14 mouse cellular contexts compared by ENCODE assay signal in the genomic region with DNA sequence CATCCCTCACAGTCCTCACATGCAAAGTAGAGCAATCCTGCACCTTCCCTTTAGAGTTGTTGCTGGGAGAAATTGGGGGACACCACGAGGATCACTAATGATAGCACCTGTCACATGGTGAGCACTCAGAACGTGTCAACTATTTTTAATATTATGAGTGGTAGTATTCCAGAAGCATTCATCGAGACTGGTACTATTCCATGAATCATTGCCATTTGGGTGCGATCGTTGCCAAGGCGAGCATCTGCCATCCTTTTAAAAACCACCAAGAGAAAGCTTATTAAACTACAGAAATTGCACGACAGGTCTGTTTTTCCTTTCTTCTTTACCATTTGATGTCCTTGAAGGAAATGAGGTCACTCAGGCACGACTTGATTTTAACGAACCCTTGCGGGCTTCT.
A peak's percentile ranks its signal among the peaks of the same experiment; 100 is the strongest.
DNase-seq lines count a peak whose midpoint lies in the region; ATAC-seq lines count a peak whose summit lies in the region.
"Had no signal": no experiment of that assay in that cellular context is flagged by ENCODE, and none has a peak within 500 bp of the region (broad histone marks: within the 10 kb centered on the region; RNA-seq: fewer than 3 reads in every experiment).

No protein-coding gene starts in this region.

- DNase-seq in forebrain, embryonic 10.5 days (ENCODE audit: extremely low spot score, low spot score): no peak
- DNase-seq in cerebellum, postnatal 36 days: peak; percentile 57 to 64
- DNase-seq in layer of hippocampus, postnatal 10 days (ENCODE audit: low spot score in 2 of 2): peak; percentile 70 to 83
- peak; percentile 45 to 57 for DNase-seq in right cerebral cortex, postnatal 36 days (ENCODE audit: low spot score in 2 of 2)
- no peak for DNase-seq in adrenal gland, adult 18-20 months (ENCODE audit: low spot score in 2 of 2)
- DNase-seq in gastrocnemius, postnatal 25 days: no peak
- DNase-seq: kidney, postnatal 4 days had no signal

- H3K27ac ChIP-seq in forebrain, embryonic 13.5 days: peak overlapping the region; percentile 31; the same call in 1 of the 2 replicates
- no peak overlapping the region for H3K27ac ChIP-seq in forebrain, embryonic 10.5 days
- H3K27ac ChIP-seq: embryonic facial prominence, embryonic 12.5 days; heart, embryonic 15.5 days; intestine, embryonic 15.5 days; liver, embryonic 14.5 days; macrophage had no signal

- no peak overlapping the region for H3K9ac ChIP-seq in forebrain, embryonic 13.5 days
- H3K9ac ChIP-seq: embryonic facial prominence, embryonic 12.5 days; heart, embryonic 15.5 days; intestine, embryonic 15.5 days; liver, embryonic 14.5 days had no signal

- no peaks in the 10 kb centered on the region for H3K36me3 ChIP-seq in forebrain, embryonic 13.5 days (ENCODE audit: poor library complexity, severe bottlenecking)
- no peaks in the 10 kb centered on the region for H3K36me3 ChIP-seq in forebrain, embryonic 10.5 days (replicated peaks)
- H3K36me3 ChIP-seq: embryonic facial prominence, embryonic 12.5 days; heart, embryonic 15.5 days; intestine, embryonic 15.5 days had no signal

- 0 out of 2 replicates have a peak, but pooled peaks cover 1% of the 10 kb centered on the region for H3K9me3 ChIP-seq in forebrain, embryonic 13.5 days (replicated peaks)
- H3K9me3 ChIP-seq in forebrain, embryonic 10.5 days: no peaks in the 10 kb centered on the region
- H3K9me3 ChIP-seq: embryonic facial prominence, embryonic 12.5 days; heart, embryonic 15.5 days; intestine, embryonic 15.5 days had no signal

- H3K4me2 ChIP-seq in forebrain, embryonic 13.5 days: no peak overlapping the region
- H3K4me2 ChIP-seq: embryonic facial prominence, embryonic 12.5 days; heart, embryonic 15.5 days; intestine, embryonic 15.5 days had no signal

- 57% methylated on average over 10 of the region's 10 CpGs for WGBS in forebrain, embryonic 13.5 days
- WGBS in forebrain, embryonic 10.5 days: 82% methylated on average over 10 of the region's 10 CpGs

- H3K4me1 ChIP-seq in forebrain, embryonic 13.5 days: 0 out of 2 replicates have a peak, but pooled peaks cover 5% of the 10 kb centered on the region
- no peaks in the 10 kb centered on the region for H3K4me1 ChIP-seq in forebrain, embryonic 10.5 days
- H3K4me1 ChIP-seq: embryonic facial prominence, embryonic 12.5 days; heart, embryonic 15.5 days; intestine, embryonic 15.5 days had no signal

- no peaks in the 10 kb centered on the region for H3K27me3 ChIP-seq in forebrain, embryonic 13.5 days
- H3K27me3 ChIP-seq in forebrain, embryonic 10.5 days (ENCODE audit: poor library complexity, severe bottlenecking): no peaks in the 10 kb centered on the region
- H3K27me3 ChIP-seq: embryonic facial prominence, embryonic 12.5 days; heart, embryonic 15.5 days; intestine, embryonic 15.5 days had no signal

- no peak for ATAC-seq in forebrain, embryonic 13.5 days
- ATAC-seq in CD4-positive, CD25-positive, alpha-beta regulatory T cell, adult 4 months: no peak
- ATAC-seq: intestine, embryonic 15.5 days had no signal

- no peak overlapping the region for H3K4me3 ChIP-seq in forebrain, embryonic 13.5 days
- no peak overlapping the region for H3K4me3 ChIP-seq in forebrain, embryonic 10.5 days
- H3K4me3 ChIP-seq: embryonic facial prominence, embryonic 12.5 days; heart, embryonic 15.5 days; intestine, embryonic 15.5 days had no signal

Comparison
In these comparisons a context has a peak if more than half of its experiments do, and no peak if none do; other contexts are left out.
1. DNase-seq: peak in cerebellum, postnatal 36 days (2 of 2), layer of hippocampus, postnatal 10 days (2 of 2) and right cerebral cortex, postnatal 36 days (2 of 2); none in forebrain, embryonic 10.5 days (single experiment), adrenal gland, adult 18-20 months (0 of 2) and gastrocnemius, postnatal 25 days (single experiment).